Mouse (Mus musculus) midbrain, postnatal 0 days (tissue): Measurements from ENCODE around the gene Crtc3. TPM values are rescaled to one million over a fixed set of nuclear protein-coding genes. Genes with fewer than 3 reads are reported as not detected.

Experiments used
- ATAC-seq: fragments of 200-750 bp; cut with Nextera tagmentation; 2 replicates; pipeline ENCODE4 v1.8.0; 2017; ENCODE audit warnings: moderate number of reproducible peaks, mild to moderate bottlenecking, moderate TSS enrichment, moderate library complexity; ENCODE audit not compliant: low FRiP score
- DNase-seq: peaks from one replicate; pipeline ENCODE4 v3.0.0-alpha.2; 2015; ENCODE audit warnings: low spot score
- H3K27ac ChIP-seq: fragments of 300-500 bp; sonication (generic); 2 replicates; pipeline ENCODE4 v1.5.1; 2014; ENCODE audit warnings: low read depth, mild to moderate bottlenecking, low read length, mixed read lengths
- H3K27me3 ChIP-seq: fragments of 300-500 bp; sonication (generic); 2 replicates; pipeline ENCODE4 v1.6.1; 2014; ENCODE audit warnings: low read length, control low read depth, mixed read lengths; ENCODE audit not compliant: insufficient read depth
- H3K36me3 ChIP-seq: fragments of 300-500 bp; sonication (generic); 2 replicates; pipeline ENCODE4 v1.6.1; 2014; ENCODE audit warnings: low read length, control low read depth, mixed read lengths; ENCODE audit not compliant: insufficient read depth
- H3K4me1 ChIP-seq: fragments of 300-500 bp; sonication (generic); 2 replicates; pipeline ENCODE4 v1.6.1; 2014; ENCODE audit warnings: mild to moderate bottlenecking, control low read depth, antibody characterized with exemption, low read length, mixed read lengths; ENCODE audit not compliant: insufficient read depth
- H3K4me2 ChIP-seq: fragments of 300-500 bp; sonication (generic); 2 replicates; pipeline ENCODE4 v1.6.1; 2014; ENCODE audit warnings: low read depth, mild to moderate bottlenecking, low read length, mixed read lengths; ENCODE audit not compliant: poor library complexity, severe bottlenecking
- H3K4me3 ChIP-seq: fragments of 300-500 bp; sonication (generic); 2 replicates; pipeline ENCODE4 v1.5.1; 2014; ENCODE audit warnings: low read depth, mild to moderate bottlenecking, low read length, moderate library complexity
- H3K9ac ChIP-seq: fragments of 300-500 bp; sonication (generic); replicated peaks from 2 replicates; pipeline ENCODE4 v1.6.1; 2014; ENCODE audit warnings: mild to moderate bottlenecking, low read length, moderate library complexity, mixed read lengths; ENCODE audit not compliant: poor library complexity, severe bottlenecking
- H3K9me3 ChIP-seq: fragments of 300-500 bp; sonication (generic); 2 replicates; pipeline ENCODE4 v1.6.1; 2016; ENCODE audit warnings: low read length, control low read depth
- CTCF ChIP-seq: IDR thresholded peaks from 2 replicates; pipeline ENCODE4 v1.5.1; 2016; ENCODE audit warnings: antibody characterized with exemption, mild to moderate bottlenecking
- WGBS: fragments of 180-500 bp; shearing (Covaris S2); extraction: QIAGEN DNeasy Blood & Tissue Kit; methylation state at CpG from one replicate; pipeline ENCODE4 v1.1.7; 2014; 5-methylcytosine and 5-hydroxymethylcytosine counted together
- polyA plus RNA-seq: library from polyadenylated mRNA; unstranded; fragments of >200 nt; fragmentation: Nextera tagmentation; extraction: Ambion mirVana; gene quantifications from 2 replicates; pipeline ENCODE4 v1.2.1, GENCODE M21; 2015
- total RNA-seq: library from RNA; depleted of rRNA; stranded (reverse); fragments of >200 nt; gene quantifications from 2 replicates; pipeline ENCODE4 v1.2.3, GENCODE M21; 2014

Crtc3 gene
- total and polyA plus RNA-seq, 2 experiments from 2014 or later, result 12.9 to 13.0 TPM

DNA sequence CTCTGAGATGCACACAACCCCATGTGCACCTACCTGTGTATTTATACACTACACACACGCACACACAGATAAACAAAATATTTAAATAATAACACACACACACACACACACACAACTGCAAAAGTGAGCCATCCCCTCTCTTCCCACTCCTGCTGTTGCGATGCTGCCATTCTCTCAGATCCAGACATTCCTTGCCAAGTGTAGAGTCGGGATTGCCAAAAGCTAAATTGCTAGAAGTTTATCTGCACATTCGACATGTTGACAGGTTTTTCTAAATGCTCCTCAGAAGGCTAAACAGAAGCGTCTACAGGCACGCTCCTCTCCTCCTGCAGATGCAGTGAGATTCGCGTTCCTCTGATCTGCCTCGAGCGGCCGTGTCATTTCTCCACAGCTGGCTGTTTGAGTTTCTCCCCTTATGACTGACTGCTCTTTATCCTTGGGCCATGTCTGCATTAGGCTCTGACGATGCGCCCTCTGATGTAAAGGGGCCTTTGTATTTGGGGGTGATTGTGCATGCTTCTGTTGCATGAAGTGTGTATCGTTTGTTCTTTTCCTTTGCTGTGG, 111.2 kb downstream of the Crtc3 start:
- ATAC-seq (no peak), DNase-seq (no peak)
- no peak for TF ChIP-seq CTCF
- no peaks in the 10 kb centered on the region; the same call in 1 of the 2 replicates for H3K4me1 ChIP-seq
- H3K36me3 ChIP-seq, result no peaks in the 10 kb centered on the region
- no peak overlapping the region for H3K9ac ChIP-seq
- no peaks in the 10 kb centered on the region for H3K9me3 ChIP-seq
- 50% methylated on average over 14 of the region's 14 CpGs for WGBS
- no peak overlapping the region for H3K27ac ChIP-seq
- H3K27me3 ChIP-seq, result no peaks in the 10 kb centered on the region
- H3K4me2 ChIP-seq, result no peak overlapping the region
- no peak overlapping the region for H3K4me3 ChIP-seq

DNA sequence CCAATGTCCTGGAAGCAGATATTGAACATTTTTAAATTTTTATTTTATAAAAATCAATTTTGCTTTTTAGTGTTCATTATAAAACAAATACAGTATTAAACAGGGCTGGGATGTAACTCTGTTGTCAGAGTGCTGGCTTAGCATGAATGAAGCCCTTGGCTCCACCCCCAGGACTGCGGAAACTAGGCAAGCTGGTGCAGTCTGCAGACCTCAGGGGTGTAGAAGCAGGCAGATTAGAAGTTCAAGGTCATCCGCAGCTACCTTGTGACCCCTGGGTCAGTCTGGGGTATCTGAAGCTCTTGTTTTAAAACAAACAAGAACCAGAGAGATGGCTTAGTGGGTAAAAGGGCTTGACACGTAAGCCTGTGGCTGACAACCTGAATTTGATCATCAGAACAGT, 112.1 kb downstream of the Crtc3 start:
- Histone ChIP-seq H3K4me2 (no peak overlapping the region), H3K36me3 (no peaks in the 10 kb centered on the region), H3K27me3 (no peaks in the 10 kb centered on the region), H3K4me3 (no peak overlapping the region), H3K4me1 (no peaks in the 10 kb centered on the region; the same call in 1 of the 2 replicates), H3K27ac (no peak overlapping the region), H3K9me3 (no peaks in the 10 kb centered on the region), H3K9ac (no peak overlapping the region)
- DNase-seq (no peak), ATAC-seq (no peak)
- WGBS, result 59% methylated on average over 3 of the region's 3 CpGs
- no peak for TF ChIP-seq CTCF

DNA sequence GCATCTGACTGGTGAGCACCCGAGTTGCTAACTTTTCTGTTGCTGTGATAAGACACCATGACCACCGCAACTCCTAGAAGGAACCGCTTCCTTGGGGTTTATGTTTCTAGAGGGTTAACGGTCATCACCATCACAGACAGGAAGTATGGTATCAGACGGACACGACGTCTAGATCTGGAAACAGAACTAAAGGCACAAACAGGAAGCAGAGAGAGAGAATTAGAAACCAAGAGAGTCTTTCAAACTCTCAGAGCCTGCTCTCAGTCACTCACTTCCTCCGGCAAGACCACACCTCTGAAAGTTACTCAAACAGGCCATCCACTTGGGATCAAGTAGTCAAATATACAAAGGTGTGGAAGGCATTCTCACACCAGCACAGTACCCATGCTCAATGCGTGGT, 112.9 kb downstream of the Crtc3 start:
- H3K36me3 ChIP-seq, result no peaks in the 10 kb centered on the region
- WGBS, result 88% methylated on average over 9 of the region's 9 CpGs
- TF ChIP-seq CTCF, result no peak
- DNase-seq (no peak), ATAC-seq (no peak)
- no peak overlapping the region for H3K4me3 ChIP-seq
- no peaks in the 10 kb centered on the region for H3K27me3 ChIP-seq
- H3K4me1 ChIP-seq, result no peaks in the 10 kb centered on the region; the same call in 1 of the 2 replicates
- H3K9me3 ChIP-seq, result no peaks in the 10 kb centered on the region
- H3K4me2 ChIP-seq, result no peak overlapping the region
- no peak overlapping the region for H3K9ac ChIP-seq
- H3K27ac ChIP-seq, result no peak overlapping the region

DNA sequence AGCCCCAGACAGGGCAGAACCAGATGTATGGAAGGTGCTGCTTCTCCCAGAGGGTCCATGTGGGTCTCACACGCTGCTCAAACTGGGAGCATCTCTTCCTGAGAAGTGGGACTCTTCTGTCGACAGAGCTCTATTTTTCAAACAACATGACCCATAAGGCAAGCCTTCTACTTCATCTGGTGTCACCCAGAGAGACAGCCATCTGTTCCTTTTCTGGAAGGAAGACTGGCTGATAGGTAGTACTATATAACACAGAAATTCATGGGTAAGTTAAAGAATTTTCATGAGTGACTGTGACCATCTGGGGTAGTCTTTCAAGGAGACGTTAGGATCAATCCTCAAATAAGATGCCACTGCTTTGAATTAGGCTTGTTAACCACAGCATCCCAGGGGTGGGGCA, 115.6 kb downstream of the Crtc3 start:
- Histone ChIP-seq H3K4me1 (no peaks in the 10 kb centered on the region), H3K36me3 (no peaks in the 10 kb centered on the region), H3K4me3 (no peak overlapping the region), H3K27me3 (no peaks in the 10 kb centered on the region), H3K4me2 (no peak overlapping the region), H3K27ac (no peak overlapping the region), H3K9ac (no peak overlapping the region), H3K9me3 (no peaks in the 10 kb centered on the region)
- TF ChIP-seq CTCF, result no peak
- no peak for DNase-seq
- 64% methylated on average over 3 of the region's 3 CpGs for WGBS
- no peak for ATAC-seq

DNA sequence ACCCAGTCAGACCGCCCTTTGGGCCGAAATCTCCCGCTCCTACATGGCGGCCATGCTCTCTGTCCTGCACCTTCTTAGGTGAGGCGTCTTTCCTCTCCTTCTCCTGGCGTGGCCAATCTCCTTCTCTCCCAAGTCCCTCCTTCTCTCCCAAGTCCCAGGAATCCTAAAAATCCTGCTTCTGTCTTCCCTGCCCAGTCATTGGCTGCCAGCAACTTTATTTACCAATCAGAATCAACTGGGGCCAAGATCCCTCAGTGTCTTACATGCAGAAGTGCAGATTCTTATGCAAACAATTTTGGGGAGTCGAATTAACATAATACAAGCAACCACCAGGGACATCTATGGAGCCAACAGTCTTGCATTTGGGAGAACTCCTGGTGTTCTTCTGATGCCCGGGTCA, 120.7 kb downstream of the Crtc3 start:
- 87% methylated on average over 8 of the region's 8 CpGs for WGBS
- Histone ChIP-seq H3K27ac (no peak overlapping the region), H3K36me3 (no peaks in the 10 kb centered on the region), H3K9ac (no peak overlapping the region), H3K4me2 (no peak overlapping the region), H3K27me3 (no peaks in the 10 kb centered on the region), H3K4me1 (no peaks in the 10 kb centered on the region), H3K9me3 (no peaks in the 10 kb centered on the region), H3K4me3 (no peak overlapping the region)
- ATAC-seq, result no peak
- TF ChIP-seq CTCF, result no peak
- no peak for DNase-seq

DNA sequence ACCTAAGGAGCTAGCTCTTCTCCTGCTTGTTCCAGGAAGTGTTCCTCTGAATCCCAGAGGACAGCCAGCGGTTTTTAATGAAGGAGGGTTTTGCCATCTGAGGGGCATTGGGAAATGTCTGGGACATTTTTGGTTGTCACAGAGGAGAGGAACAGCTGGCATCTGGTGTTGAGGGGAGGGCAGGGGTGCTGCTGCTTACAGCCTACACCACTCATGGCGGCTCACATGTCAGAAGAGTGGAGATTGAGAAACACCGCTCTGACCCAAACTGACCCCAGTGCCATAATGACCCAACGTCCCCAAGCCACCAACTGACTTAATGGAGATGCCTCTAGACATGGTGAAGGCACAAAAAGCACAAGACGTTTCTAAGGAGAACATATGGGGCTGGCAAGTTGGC, 126.7 kb downstream of the Crtc3 start:
- Histone ChIP-seq H3K9me3 (no peaks in the 10 kb centered on the region), H3K4me2 (no peak overlapping the region), H3K4me1 (no peaks in the 10 kb centered on the region), H3K27ac (no peak overlapping the region), H3K27me3 (no peaks in the 10 kb centered on the region), H3K4me3 (no peak overlapping the region), H3K36me3 (no peaks in the 10 kb centered on the region), H3K9ac (no peak overlapping the region)
- TF ChIP-seq CTCF, result no peak
- WGBS, result 81% methylated on average over 5 of the region's 5 CpGs
- ATAC-seq (no peak), DNase-seq (no peak)
